Mouse (Mus musculus): ENCODE measurements around the gene Lrp3.
A peak's percentile ranks its signal among the peaks of the same experiment; 100 is the strongest.
"Not testable (repeated sequence)": the region's sequence is repeated elsewhere in the genome, so short reads cannot be mapped to it uniquely, and the experiment has no call there.

Lrp3 gene

DNA sequence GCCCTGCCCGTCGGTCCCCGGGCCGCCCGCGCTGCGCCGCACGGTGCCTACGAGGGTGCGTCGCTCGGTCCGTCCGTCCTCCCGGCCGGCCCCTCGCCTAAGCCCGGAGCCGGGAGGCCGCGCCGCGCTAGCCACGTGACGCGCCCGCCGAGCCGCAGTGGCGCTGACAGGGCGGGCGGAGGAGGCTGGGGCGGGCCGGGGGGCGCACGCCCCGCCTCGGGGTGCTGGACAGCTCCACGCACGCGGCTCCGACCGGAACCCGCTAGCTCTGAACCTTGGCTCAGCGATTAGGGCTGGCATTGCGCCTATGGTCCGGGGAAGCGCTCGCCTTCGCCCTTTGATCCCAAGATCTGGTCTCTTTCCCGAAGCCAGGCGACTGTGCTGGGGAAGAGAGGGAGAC is at the start of gene Lrp3:
Gene Lrp3, minus strand, starts transcription at position 274 of the 400 bp plus-strand sequence.
- peak; percentile 54 to 71 for DNase-seq (ENCODE audit: low spot score in 2 of 2)

DNA sequence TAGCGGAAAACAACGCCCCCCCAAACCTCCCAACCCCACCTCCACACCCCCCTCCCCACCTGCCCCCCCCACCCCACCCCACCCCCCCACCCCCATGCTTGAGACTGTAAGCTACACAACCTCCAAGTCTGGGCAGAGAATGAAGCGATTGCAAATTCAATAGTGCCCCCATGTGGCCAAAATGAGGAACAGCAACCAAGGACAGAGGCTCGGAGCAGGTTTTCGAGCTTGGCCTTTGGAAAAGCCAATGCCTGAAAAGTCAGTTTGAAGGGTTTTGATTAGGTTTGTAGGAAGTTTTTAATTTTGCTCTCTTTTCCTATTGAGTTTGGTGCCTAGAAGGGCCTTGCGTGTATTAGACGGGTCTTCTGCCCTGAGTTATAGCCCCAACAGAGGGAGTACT is 49.4 kb upstream of the Lrp3 start:
- peak; percentile 25 to 28 for DNase-seq (ENCODE audit: low spot score in 2 of 2)

DNA sequence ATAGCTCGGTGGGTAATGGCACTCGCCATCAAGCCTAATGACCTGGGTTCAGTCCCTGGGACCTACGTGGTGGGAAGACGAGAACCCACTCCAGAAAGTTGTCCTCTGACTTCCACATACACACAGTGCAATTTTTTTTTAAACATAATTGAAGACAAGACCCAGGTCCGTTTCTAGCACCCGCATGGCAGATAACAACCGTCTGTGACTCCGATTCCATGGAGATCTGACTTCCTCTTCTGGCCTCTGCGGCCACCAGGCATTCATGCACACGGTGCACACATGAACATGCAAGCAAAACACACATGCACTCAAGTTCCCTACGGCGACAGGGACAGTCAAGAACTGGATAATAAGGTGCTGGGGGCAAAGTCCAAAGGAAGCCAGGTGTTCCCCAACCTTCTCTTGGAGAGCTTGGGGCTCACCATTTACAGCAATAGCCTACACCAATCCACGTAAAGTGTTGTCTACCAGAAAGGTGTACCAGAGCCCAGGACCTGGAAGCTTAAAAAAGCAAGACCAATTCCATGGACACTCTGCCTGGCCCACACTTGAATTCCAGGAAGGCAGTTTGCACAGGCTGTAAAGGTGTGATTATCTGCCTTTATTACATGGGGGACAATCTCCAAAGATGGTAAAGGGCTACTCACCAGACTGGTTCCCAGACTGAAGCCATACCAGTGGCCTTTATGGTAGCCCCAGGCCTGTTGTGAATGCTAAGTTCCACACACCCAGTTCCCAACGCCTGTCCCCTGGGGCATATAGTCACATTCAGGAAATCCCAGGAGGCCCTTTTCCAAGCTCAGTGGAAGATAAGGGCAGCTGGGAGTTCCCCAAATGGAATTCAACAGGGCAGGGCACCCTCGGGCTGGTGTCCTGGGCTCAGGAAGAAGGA is 48.5 kb upstream of the Lrp3 start:
- no peak for DNase-seq (ENCODE audit: low spot score in 2 of 2)

DNA sequence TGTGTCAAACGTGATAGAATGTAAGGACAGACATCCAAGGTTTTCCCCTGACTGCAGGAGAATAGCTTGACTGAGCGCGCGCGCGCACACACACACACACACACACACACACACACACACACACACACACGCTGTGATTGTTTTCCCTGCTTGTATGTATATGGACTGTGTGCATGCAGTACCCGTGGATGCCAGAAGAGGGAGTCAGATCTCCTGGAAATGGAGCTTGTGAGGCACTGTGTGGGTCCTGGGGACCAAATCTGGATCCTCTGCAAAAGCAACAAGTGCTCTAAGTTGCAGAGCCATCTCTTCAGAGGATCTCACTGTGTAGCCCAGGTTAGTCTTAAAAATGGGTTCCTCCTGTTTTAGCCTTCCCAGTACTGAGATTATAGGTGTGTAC is 44.1 kb upstream of the Lrp3 start:
- no peak for DNase-seq (ENCODE audit: low spot score in 2 of 2)

DNA sequence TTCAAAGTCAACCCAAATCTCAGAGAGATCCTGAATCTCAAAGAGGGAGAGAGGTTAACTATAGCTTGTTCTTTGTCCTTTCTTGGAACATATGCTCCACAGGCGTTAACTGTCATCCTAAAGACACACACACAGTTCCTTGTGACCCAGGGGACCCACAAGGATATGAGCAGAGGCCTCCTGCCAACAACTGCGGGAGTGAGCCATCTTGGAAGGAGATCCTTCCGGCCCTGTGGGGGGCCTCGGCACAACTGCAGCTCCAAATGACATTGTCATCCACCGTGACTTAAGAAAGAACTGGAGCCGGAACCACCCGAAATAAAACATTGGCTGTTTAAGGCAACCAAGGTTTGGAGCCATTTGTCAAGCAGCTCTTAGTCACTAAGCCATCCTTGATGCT is 43.0 kb upstream of the Lrp3 start:
- no peak for DNase-seq (ENCODE audit: low spot score in 2 of 2)

DNA sequence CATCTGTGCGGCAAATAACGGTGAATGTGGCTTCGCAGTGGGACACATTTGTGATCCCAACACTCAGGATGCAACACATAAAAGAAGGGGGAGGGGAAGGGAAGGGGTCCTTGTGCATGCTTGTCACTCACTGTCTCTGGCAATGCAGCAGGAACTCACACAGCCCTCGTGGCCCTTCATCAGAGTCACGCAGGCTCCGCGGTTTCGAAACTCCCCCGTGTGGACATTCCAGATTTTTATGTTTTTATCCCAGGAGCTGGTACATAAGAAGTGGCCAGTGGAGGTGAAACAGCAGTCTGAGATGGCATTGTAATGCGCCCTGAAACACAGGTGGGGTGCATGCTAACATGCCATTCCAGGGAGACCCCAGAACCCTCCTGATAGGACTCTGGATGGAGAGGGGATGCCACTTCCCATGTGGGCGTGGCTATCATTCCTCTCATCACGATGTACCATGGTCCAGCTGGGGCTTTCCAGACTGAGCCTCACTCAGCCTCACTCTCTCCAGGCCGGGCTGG is 36.8 kb upstream of the Lrp3 start:
- DNase-seq (ENCODE audit: low spot score in 2 of 2) = peak in 1 of 2 experiments; percentile 23

DNA sequence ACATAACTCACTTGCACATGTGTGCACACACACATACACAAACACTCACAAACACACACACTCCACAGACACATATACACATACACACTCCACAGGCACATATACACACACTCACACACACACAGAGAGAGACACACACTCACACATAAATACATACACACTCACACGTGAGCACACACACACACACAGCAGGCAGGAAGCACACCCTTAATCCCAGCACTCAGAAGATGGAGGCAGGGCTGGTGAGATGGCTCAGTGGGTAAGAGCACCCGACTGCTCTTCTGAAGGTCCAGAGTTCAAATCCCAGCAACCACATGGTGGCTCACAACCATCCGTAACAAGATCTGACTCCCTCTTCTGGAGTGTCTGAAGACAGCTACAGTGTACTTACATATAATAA is 22.6 kb upstream of the Lrp3 start:
- not testable (repeated sequence) for DNase-seq (ENCODE audit: low spot score in 2 of 2)

DNA sequence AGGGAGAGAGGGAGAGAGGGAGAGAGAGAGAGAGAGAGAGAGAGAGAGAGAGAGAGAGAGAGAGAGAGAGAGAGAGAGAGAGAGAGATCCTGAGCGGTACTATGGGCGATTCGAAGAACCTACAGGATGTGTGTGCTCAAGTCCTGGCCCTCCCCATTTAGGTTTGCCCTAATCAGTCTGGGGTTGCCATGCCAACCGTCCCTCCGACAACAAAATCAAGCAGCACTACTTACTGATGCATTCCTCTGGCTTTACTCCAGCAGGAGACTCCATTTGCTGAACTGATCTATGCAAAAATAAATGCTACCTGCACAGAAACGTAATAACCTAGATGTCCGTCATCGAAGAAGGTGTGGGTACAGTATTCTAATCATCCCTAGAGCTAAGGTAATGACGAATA is 20.0 kb upstream of the Lrp3 start:
- peak; percentile 29 to 55 for DNase-seq (ENCODE audit: low spot score in 2 of 2)

DNA sequence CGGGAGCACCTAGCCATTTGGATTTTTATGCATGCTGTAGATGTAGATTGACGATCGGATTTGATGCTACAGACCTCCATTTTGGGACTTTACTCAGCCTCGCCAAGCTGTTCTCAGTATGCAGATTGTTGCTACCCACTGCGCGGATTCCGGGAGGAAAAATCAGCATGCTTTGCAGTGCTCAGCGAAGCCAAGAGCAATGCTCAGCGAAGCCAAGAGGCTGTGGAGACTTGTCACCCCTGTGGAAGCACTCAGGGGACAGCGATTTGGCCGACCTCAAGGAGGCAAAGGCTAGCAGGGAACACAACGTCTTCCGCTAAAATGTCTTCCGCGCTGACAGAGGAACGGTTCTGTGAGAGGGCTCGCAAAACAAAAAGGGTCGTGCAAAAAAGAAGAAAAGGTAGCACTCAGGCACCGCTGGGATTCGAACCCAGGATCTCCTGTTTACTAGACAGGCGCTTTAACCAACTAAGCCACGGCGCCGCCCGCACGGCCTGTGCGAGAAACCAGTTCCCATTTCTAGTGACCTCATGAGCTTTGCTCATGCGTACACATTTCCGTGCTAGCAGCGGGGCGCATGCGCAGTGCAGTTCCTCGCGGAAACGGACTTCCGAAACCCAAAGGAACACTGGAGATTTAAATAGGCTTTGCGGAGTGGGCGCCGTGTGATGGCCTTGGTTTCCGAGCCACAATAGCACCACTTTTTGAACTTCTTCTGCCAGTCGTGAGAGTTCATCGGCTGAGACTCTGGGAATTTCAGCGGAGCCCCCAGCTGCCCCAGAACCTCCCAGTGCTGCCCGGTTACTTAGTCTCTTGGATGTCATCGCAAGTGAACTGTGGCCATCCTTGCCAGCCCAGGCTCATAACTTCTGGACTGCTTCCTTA is 19.3 kb upstream of the Lrp3 start:
- DNase-seq (ENCODE audit: low spot score in 2 of 2) = peak; percentile 91 to 98

DNA sequence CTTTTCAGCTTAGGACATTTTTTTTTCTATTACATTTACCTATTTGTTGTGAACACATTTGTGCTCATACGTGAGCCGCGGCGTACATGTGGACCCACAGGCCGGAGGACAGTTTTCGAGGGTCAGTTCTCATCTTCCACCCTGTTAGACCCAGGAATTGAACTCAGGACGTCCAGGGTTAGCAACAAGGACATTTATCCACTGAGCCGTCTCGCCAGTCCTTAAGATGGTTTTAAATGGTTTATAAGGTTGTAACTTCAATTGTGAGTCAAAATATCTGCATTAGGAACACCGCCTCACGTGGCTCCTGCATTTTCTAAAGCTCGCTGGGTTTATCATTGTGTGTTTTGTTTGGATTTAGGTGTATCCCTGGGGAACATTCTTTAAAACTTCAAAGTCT is 18.6 kb upstream of the Lrp3 start:
- no peak for DNase-seq (ENCODE audit: low spot score in 2 of 2)

DNA sequence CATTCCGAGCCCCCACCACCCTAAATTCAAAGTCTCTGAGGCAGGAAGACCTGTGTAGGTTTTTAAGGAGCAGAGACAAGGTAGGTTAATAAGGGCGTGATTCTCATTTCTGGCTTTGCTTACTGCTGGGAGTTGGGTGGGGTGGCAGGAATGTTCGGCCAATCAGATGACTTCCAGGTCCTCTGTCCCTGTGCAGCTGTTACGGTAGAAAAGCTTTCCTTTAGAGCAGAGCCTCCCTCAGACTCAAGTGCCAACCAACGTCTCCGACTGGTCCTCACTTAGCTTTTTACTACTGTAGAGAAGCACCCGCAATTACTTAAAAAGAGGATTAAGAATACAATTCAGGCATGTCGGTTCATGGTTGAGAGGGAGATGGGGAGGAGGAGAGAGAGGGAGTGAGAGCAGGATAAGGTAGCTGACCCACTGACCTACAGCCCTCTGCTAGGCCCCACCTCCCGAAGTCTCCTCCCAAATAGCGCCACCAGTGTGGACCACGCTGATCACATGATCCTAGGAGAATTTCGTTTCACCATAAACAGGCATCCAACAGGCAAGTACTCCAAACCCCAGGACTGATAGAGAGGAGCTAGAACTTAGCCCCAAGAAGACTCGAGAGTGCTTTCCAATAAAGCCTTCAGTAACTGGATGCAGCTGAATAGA is 17.6 kb upstream of the Lrp3 start:
- DNase-seq (ENCODE audit: low spot score in 2 of 2) = no peak

DNA sequence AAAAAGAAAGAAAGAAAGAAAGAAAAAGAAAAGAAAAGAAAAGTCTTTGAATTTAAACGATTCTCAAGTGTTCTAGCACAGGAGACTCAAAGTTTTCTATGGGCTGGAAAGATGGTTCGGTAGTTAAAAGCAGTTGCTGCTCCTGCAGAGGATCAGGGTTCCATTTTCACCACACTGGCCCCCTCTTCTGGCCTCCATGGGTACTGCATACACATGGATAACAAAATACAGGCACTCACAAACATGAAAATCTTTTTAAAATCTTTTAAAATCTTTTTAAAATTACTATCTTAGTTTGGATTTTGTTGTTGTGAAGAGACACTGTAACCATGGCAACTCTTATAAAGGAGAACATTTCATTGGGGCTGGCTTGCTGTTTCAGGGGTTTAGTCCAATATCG is 15.0 kb upstream of the Lrp3 start:
- DNase-seq (ENCODE audit: low spot score in 2 of 2) = no peak

DNA sequence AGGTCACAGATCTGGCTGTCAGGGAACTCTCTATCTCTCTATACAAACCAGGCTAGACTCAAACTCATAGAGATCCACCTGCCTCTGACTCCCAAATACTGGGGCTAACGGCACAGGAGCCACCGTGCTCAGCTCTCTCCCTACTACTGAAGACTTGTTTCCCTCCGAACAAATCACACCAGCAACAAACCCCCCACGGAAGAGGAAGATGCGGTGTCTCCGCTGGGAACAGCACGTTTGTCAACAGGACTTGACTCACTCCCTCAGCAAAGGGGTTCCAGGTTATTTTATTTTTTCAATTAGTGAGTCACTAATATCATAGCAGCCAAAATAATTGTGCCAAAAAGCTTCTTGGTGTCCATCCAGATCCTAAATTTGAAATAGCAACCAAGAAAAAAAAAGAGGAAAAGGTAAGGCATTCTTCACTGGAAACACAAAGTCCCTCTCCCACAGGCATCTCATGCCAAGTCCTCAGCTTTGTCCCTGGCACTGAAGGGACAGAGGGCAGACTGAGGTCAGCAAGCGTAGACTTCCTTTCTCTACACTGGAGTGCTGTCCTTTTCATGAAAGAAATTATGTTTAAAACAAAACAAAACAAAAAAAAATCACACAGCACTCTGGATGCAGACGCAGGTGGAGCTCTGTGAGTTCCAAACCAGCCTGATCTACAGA is 5.5 kb upstream of the Lrp3 start:
- DNase-seq (ENCODE audit: low spot score in 2 of 2) = no peak

DNA sequence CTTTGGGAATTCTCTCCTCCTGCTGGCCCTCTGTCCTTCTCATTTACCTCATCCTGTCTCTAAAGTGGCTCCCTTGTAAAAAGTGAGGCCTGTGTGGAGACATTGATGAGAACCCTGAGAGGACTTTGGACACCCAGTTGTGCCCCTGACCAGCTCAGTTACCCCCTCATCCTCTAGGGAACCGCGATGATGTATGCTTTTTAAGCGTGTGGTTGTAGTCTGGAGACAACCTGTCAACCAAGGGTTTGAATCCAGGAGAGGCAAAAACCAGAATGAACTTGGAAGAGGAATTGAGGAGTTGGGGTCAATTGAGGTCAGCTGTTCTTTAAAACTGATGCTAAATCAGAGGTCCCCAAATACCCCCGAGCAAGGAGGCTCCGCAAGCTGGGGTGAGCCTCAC is 433 bp upstream of the Lrp3 start:
- DNase-seq (ENCODE audit: low spot score in 2 of 2) = no peak

DNA sequence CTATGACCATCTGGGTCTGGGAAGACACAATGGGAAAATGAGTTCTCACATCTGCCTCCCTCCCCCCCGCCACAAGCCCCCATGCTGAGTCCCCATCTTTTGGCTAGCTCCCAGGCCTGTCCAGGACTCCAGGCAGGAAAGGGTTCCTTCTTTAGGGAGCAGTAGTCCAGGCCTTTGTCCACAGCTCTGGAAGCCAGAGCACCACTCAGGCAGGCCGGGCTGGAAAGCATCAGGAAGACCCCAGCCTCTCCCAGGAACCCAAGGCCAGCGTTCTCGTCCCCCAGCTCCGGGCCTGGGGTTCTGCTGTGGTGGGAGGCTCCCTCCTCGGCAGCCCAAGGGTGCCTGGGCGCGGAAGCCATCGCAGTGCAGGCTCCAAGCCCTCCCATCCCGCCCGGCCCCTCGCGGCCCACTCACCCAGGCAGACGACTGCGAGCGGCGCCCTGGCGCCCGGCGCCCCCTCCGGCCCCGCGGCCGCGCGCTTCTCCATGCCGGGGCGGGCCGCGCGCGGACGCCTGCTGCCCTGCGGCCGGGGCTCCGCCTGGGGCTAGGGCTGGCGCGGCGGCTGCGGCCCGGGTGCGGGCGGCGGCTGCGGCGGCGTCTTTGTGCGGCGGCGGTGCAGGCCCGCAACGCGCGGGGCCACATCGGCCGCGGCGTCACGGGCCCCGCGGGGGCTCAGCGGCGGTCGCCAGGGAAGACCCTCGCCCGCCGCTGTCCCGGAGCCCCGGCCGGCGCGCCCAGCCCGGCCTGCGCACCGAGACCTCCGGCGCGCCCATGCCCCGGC is 666 bp downstream of the Lrp3 start:
- DNase-seq (ENCODE audit: low spot score in 2 of 2) = no peak

DNA sequence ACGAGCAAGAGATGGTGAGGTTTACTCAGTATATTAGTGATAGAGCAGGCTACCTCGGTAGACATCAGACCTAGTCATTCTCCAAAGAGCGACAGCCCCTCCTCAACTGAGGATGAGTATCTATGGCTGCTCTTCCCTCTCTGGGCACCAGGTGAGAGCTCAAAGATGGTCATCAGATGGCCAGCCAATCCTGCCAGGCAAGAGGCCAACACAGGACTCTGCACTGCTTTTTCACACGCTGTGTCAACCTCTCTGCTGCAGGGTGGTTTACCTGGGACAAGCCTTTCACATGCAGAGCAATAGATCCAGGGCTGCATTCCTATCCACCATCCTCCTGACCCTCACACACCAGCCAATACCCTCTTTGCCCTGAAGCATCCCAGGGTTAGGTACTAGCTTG is 3.5 kb downstream of the Lrp3 start:
- DNase-seq (ENCODE audit: low spot score in 2 of 2) = no peak

DNA sequence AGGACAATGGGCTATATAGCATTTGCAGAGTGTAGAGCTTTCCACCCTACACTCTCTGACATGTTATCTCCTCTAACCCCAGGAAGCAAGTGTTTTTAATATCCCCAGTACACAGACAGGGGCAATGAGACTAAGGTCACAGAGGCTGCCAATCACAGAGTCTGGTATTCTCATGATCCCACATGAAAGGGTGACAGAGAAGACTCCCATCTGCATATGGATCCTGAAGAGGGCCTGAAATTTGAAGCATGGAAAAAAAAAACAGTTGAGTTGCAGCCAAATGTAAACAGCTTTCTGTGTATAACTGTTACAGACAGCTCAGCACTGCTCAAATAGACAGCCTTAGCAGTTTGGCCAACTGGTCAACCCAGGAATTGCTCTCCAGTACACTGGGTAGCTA is 15.5 kb downstream of the Lrp3 start:
- no peak for DNase-seq (ENCODE audit: low spot score in 2 of 2)

DNA sequence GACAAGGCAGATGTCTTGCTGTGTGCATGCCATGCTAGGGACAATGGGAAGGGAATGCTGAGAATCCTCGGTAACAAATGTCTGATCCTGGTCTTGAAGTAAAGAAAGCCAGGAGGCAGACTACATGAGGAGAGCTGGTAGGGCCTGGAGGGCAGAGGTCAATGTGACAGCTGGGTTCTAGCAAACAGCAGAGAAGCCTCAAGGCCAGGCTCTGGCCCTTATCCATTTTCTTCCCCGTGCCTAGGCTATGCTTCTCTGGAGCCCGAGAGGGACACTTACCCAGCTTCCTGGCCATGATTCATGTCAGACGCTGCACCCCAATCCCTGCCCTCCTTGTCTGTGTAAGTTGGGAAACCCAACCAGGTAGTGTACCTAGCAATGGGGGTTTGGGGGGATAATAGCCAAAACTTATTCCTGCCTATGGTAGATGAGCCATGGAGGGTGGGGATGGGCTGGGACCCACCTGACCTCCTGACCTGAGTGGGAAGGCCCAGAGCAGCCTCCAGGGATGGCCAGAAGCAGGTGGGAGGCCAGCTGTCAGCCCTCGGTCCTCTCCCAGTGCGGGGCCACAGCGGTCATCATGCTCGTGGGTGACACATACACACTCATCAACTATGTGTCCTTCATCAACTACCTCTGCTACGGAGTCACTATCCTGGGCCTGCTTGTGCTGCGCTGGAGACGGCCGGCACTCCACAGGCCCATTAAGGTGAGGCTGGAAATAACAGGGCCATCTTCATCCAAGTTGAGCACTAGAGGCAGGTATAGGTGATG is 16.1 kb downstream of the Lrp3 start:
- no peak for DNase-seq (ENCODE audit: low spot score in 2 of 2)

DNA sequence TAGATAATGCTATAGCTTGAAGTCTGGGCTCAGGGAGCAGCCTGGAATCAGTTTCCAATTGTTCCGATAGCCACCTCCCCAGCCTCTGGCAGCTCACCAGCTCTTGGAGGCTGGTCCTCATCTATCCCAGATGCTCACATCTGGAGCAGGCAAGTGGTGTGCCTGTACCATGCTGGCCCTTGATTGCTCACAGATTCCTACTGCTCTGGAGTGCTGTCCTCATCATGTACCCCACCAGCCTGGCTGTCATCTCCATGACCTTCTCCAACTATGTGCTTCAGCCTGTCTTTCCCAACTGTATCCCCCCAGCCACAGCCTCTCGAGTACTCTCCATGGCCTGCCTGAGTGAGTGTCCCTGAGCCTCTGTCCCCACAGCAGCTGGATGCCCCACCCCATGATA is 18.3 kb downstream of the Lrp3 start:
- no peak for DNase-seq (ENCODE audit: low spot score in 2 of 2)

DNA sequence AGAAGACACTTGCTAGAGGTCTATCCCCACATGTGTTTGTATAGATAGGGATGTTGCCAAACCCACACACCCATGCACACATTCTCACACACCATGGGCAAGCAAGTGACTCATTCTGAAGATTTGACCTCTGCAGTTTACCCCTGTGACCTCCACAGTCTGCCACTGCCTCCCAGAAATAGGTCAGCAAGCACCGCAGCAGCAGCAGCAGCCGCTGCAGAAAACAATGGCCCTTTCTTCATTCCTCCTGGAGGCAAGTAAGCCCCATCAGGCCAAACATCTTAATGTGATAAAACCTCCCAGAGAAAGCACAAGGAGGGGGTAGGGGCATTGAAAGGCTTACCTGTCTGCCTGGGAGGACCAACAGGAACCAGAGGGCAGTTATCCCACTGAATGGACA is 24.0 kb downstream of the Lrp3 start:
- DNase-seq (ENCODE audit: low spot score in 2 of 2) = no peak
